Mouse (Mus musculus) liver, adult 2 months (tissue): ENCODE data around the gene Pank2.

Experiments used
- CTCF ChIP-seq: fragments of 200-500 bp; IDR thresholded peaks from 2 replicates; pipeline ENCODE4 v1.5.1; 2011; ENCODE audit warnings: low read depth, low read length, control low read depth
- POLR2A ChIP-seq: fragments of 200-500 bp; IDR thresholded peaks from 2 replicates; pipeline ENCODE4 v1.6.1; 2011; ENCODE audit warnings: low read length, control low read depth; ENCODE audit not compliant: insufficient read depth; ENCODE audit errors: extremely low read depth

- TF ChIP-seq CTCF (no peak), POLR2A (peak; percentile 90)
Observed at GRCm38 (mm10) chr2:131262213-131262672, at the start of gene Pank2.
